Mouse (Mus musculus) adrenal gland, postnatal 0 days (tissue): Measurements from ENCODE around the gene Gm4724. TPM values are rescaled to one million over a fixed set of nuclear protein-coding genes. Genes with fewer than 3 reads are reported as not detected.

Experiments
- polyA plus RNA-seq: library from polyadenylated mRNA; unstranded; fragments of >200 nt; fragmentation: Nextera tagmentation; extraction: Ambion mirVana; gene quantifications from 2 replicates; pipeline ENCODE4 v1.2.1, GENCODE M21; 2015

Gm4724 gene
- 38.8 and 55.0 TPM in 2 replicates for polyA plus RNA-seq

GRCm38 (mm10) chr2:175435707-175436106 is at the start of gene Gm4724:
TSS of gene Gm4724 (minus strand) at chr2:175435807.

GRCm38 (mm10) chr2:175469685-175470084 is 34.1 kb upstream of the Gm4724 start, which contains the start of gene Zfp965:
TSS of gene Zfp965 (plus strand) at chr2:175469985.

Other genes starting within 250 kb of the Gm4724 start
- 2.2 and 6.0 TPM in 2 replicates for gene Gm14391, start 228.9 kb downstream of the Gm4724 start, polyA plus RNA-seq
- not detected in 2 replicates for gene Gm14440, start 160.7 kb downstream of the Gm4724 start, polyA plus RNA-seq
- 8.5 and 11.5 TPM in 2 replicates for gene Gm4631, start 97.6 kb downstream of the Gm4724 start, polyA plus RNA-seq
- 13.0 and 23.1 TPM in 2 replicates for gene Zfp968, start 63.4 kb downstream of the Gm4724 start, polyA plus RNA-seq
- gene Zfp965, start 34.2 kb upstream of the Gm4724 start, polyA plus RNA-seq = 8.9 and 14.1 TPM in 2 replicates
- not detected in 2 replicates for gene Gm11007, start 208.2 kb upstream of the Gm4724 start, polyA plus RNA-seq